Mouse (Mus musculus) layer of hippocampus, adult 8-10 months (tissue): Measurements from ENCODE around the gene Ddx18. TPM values are rescaled to one million over a fixed set of nuclear protein-coding genes. Genes with fewer than 3 reads are reported as not detected.

Source experiments
- DNase-seq, 2 experiments: peaks; one replicate each; pipeline ENCODE4 v3.0.0; 2022; ENCODE audit warnings: low spot score in 2 of 2
- total RNA-seq, 4 experiments: library from RNA; stranded (reverse); gene quantifications; 2 replicates each; pipeline ENCODE4 v1.2.4; 2022

The Ddx18 gene
- 10 to 100 TPM; 24.0 to 29.4 (median 26.5) TPM for total RNA-seq

DNA sequence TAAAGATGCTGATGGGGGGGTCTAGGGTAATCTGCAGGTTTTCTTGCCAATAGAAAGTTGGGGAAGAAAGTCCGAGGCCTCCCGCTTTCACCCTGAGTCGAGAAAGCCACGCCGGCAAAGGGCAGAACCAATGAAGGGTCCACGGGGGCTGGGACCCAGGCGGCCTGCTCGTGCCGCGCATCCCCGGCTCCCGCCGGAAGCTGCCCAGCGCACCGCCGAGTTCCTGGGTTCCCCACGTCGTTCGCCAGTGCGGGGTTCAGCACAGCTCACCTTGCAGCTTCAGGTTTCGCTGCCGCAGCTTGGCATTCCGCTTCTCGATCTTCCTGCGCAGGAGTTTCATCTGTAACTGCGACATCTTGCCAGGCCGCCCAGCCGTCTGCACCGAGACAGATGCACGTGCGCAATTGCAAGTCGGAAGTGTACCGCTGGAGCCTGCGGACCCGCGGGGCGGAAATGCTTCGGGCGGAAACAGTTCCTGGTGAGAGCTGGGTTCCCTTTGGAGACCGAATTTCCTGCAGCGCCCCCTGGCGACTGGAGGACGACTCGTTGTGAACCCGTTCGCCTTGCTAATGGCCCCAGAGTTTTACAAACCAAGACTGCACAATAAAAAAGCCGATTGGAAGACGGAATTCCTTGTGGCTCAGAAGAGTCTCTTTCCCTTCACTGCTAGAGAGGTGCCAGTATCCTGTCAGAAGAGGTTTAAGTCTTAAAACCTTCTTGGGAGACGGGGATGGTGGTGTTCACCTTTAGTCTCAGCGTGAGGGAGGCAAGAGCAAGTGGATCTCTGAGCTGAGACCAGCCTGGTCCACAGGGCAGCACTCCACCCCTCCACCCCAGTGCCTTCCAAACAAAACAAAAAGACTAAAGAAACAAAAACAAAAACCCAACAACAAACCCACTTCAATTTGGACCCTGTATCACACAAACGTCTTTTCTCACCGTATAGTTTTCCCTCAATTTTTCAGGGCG is at the start of gene Ddx18:
TSS of gene Ddx18 (minus strand) at position 469 of the 969 bp plus-strand sequence.
- DNase-seq = peak; percentile 91 to 97

DNA sequence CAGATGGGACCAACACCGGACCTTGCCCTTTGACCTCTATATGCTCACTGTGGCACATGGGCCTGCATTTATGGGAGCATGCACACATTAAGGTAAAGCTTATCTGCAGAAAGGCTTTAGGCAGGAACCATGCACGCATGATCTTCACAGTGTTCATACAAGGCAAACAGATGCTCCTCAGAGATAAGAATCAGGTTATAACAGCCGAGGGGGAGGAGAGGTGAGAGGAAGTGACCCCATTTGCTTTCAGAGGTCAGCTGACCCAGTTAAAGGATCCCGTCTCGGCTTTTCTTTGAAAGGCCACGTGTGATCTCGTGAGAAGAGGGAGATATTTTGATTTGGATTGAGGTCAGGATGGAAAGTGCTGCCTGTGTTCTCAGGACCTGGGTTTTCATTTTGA is 40.2 kb upstream of the Ddx18 start:
- no peak for DNase-seq

DNA sequence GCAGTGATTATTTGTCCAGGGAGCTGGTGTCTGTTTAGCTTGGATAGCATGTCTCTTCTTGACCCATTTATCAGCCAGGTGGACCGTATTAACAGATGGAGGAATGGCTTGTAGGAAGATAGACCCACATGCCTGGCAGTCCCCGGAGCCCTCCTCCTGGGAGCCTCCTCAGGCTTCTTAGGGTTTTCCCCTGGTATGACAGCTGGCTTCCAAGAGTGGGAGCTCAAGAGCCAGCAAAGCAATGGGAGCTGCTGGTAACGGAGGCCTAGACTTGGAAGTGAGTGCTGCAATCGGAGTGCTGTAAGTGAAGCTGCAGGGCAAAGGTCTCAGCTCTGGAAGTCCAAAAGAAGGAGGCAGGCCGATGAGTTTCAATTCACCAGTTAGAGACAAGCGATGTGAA is 37.3 kb upstream of the Ddx18 start:
- DNase-seq = peak; percentile 8 to 23

DNA sequence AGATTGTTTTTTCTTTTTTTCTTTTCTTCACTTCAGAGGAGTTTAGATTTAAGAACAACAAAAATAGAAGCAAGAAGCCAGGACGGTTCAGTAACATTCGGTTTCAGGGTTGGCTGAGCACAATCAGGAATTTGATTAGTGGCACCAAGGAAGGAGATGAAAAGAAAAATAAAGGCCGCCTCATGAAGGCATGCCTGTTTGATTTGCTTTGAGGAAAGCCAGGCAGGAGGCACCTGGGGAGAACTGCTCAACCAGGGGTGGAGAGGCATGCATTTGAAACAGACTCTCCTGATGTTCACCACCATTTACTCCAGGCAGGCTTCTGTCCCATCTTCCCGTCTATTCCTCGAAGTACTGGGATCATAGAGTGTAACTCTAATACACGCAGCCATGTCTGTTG is 34.1 kb upstream of the Ddx18 start:
- no peak for DNase-seq

DNA sequence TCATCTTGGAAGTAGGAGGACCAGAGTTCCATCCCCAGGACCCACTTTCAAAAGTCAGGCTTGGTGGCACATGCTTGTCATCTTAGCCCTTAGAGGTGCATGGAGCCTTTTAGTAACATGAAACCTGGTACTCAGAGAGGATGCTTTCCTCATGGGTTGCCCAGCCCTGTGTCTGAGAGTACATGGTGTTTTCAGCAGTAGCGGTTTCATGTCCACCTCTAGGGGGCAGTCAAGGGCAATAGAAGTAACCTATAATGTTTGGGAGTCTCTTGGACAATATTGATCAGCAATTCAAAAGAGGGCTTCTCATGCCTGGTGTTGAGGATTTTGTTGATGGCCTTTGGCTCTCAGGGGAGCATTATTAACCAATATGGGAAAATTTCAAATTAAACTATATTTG is 33.3 kb upstream of the Ddx18 start:
- DNase-seq = no peak

GRCm38 (mm10) chr1:121598421-121598820 is 30.6 kb upstream of the Ddx18 start:
- no peak for DNase-seq

DNA sequence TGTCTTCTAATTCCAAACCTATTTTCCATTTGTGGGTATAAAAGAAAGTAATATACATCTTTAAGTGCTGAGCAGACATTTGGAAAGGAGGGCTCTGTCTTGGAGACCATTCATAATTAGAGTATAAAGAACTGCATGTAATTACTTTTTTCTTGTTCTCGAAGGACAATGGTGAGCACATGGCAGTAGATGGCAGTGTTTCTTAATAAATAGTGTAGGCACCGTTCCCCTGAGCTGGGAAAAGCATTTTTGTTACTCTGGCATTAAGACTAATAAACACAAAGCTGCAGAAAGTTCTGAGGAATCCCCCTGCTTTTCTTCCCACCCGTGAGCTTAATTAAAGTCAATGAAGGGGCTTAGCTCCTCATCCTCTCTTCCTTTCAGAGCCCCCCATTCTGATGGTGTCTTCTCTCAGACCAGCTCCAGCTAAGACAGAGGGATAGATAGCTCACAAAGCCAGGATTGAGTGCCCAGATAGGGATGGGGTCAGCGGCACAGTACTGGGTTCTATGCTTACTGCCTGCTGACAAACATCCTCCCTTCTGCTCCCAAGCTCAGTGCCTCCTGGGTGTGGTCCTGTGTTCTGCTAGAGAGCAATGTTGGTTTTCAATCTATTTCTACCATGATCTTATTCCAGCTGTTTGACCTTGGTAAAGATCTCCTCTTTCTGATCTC is 29.3 kb upstream of the Ddx18 start:
- DNase-seq = no peak

DNA sequence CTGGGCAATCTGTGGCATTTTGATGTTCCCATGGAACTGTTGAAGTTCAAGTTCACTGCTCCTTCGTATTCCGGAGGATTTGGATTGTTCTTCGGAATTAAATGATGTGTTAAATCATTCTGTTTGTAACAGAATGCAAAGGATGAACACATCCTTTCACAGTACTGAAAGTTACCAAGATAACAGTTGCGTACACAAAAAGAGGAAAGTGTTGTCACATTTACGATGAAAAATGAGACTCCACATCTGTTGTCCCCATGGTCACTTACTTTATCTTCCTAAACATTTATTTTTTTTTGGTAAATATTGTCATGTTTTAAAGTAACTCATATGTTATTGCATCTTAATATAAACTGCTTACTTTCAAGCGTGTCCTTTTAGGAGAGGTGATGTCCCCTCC is 17.0 kb upstream of the Ddx18 start:
- no peak for DNase-seq

GRCm38 (mm10) chr1:121581133-121581855 is 13.5 kb upstream of the Ddx18 start:
- DNase-seq = no peak

DNA sequence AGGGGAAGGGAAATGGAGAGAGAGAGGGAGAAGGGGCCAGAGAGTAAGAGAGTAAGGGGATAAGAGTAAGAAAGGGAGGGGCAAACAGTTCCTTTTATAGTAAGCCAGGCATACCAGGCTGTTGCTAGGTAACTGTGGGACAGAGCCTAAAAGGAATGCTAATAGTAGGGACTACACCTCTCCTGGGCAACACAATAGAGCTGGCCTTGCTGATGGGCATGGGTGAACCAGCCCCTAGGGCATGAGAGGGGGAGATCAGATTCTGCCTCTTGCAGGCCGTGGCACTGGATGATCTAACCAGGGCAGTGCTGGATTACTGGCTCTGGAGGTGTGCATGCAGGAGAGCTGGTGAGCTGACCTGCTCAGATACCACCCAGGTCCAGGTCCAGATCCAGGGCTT is 9.7 kb upstream of the Ddx18 start:
- DNase-seq = no peak

DNA sequence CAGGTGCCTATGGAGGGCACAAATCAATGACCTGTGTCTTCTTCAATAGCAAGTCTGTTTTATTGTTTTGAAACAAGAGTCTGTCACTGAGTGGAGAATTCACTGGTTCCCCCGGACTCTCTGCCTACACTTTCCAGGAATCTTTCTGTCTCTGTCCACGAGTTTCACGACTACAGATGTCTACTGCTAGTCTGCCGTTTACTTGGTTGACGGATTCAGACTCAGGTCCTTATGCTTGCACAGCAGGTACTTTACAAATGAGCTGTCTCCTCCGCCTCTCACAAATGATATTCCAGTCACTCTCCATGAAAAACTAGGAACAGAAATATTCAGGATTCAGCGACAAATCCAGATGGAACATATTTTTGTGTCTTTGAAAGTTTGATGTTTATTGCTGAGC is 2.7 kb upstream of the Ddx18 start:
- no peak for DNase-seq

- no peak for DNase-seq
Measured at GRCm38 (mm10) chr1:121557861-121558260, 9.9 kb downstream of the Ddx18 start.

DNA sequence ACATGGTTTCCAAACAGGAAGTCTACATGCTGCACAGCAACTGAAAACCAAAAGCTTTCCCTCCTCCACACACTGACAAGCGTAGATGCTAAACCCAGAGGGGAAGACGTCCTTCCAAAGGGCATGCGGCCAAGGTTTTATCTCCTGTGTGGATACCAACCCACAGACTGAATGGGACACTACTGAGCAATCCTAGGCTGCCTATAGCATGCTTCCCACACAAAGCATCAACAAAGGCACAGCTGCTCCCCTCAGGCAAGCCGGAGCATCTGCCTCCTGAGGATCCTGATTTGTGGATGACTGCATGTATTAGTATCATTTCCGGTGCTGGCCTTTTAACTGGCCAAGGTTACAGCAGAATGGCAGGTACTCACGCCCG is 16.3 kb downstream of the Ddx18 start:
- peak in 1 of 2 experiments; percentile 45 for DNase-seq

GRCm38 (mm10) chr1:121550801-121551456 is 16.9 kb downstream of the Ddx18 start:
- peak in 1 of 2 experiments; percentile 7 for DNase-seq

- DNase-seq = peak in 1 of 2 experiments; percentile 23
Measured at GRCm38 (mm10) chr1:121549456-121549855, 18.3 kb downstream of the Ddx18 start.

DNA sequence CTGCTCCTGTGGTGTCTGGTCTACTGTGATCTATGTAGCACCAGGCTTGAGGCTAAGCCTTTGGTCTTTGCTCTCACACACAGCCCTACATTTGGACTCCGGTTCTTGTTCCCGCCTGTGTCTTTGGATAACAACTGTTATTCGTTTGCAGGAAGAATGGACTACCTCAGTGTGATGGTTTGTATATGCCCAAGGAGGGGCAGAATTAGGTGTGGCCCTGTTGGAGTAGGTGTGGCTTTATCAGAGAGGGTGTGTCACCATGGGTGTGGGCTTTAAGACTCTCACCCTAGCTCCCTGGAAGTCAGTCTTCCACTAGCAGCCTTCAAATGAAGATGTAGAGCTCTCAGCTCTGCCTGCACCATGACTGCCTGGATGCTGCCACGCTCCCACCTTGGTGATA is 19.1 kb downstream of the Ddx18 start:
- no peak for DNase-seq

DNA sequence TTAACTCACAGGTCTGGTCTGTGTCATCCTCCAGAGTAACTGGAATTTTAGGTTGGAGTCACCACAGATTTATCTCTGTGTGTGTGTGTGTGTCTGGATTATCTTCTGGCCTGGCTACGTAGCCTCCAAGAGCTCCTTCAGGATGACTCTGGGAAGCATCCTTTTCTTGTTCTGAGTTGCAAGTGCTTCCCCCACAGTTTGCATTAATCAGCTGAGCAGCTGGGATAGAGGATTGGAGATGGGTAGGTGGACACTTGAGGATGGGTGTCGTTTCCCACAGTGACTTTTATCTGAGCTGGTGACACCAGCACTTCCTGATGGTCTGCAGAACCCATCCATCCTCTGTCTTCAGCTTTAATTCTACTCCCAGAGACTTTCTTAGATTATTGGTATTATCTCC is 20.9 kb downstream of the Ddx18 start:
- peak in 1 of 2 experiments; percentile 15 for DNase-seq

- DNase-seq = peak; percentile 38 to 57
Measured at GRCm38 (mm10) chr1:121540361-121540760, 27.4 kb downstream of the Ddx18 start.

- DNase-seq = no peak
Measured at GRCm38 (mm10) chr1:121531439-121531838, 36.4 kb downstream of the Ddx18 start.

DNA sequence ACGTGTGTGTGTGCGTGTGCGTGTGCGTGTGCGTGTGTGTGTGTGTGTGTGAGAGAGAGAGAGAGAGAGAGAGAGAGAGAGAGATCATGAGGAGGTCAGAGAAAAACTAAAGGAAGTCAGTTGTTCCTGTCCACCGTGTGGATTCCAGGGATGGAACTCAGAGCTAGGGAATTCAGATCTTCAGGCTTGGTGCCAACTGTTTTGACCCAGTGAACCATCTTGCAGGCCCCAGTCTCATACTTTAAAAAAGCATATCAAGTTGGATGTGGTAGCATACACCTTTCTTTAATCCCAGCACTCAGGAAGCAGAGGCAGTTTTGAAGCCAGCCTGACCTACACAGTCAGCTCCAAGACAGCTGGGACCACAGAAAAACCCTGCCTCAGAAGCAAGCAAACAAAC is 38.5 kb downstream of the Ddx18 start:
- no peak for DNase-seq

DNA sequence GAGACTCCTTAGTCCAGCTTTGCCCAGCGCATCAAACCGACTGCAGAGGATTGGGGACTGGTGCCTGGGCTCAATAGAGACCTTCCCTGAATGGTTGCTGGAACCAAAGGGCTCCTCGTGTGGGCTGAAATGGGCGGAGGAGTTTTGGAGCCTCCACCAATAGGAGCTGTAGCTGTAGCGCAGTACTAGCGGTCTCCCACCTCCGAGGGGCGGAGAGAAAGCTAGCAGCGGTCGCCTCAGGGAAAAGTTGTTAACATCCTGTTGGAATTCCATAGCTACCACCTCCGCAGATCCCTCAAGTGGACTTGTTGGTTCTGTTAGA is 39.4 kb downstream of the Ddx18 start, which contains the start of gene Htr5b:
TSS of gene Htr5b (minus strand) at position 67 of the 322 bp plus-strand sequence.
- DNase-seq = peak in 1 of 2 experiments; percentile 26
